Mouse (Mus musculus) cerebellum, adult 8-10 months (tissue): Measurements from ENCODE around the gene Bag3.
"Not testable (repeated sequence)": the region's sequence is repeated elsewhere in the genome, so short reads cannot be mapped to it uniquely, and the experiment has no call there.

ENCODE experiments used
- DNase-seq: peaks from one replicate; pipeline ENCODE4 v3.0.0; 2022

Gene Bag3

DNA sequence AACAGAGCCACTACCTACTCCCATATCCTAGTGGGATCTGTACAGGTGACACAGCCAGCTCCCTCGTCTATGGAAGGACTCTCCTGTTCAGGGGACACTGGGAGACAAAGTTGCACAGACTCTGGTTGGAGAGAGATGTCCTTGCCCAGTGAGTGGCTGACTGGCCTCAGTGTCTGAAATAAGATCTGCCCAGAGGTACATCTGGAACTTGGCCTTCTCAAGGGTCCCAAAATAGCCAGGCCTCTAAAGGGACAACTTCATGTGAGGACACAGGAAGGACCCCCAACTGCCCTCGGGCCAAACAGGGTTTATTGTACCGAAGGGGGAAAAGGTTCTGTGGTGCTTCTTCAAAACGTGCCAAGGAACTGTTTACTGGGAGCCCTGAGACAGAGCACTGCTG, 14.8 kb downstream of the Bag3 start:
- no peak for DNase-seq

- no peak for DNase-seq
Observed at GRCm38 (mm10) chr7:128538769-128539168, 15.4 kb downstream of the Bag3 start.

GRCm38 (mm10) chr7:128540111-128540510, 16.7 kb downstream of the Bag3 start:
- DNase-seq, result no peak

GRCm38 (mm10) chr7:128540734-128541133, 17.3 kb downstream of the Bag3 start:
- no peak for DNase-seq

- no peak for DNase-seq
Observed at GRCm38 (mm10) chr7:128541186-128541585, 17.8 kb downstream of the Bag3 start.

- DNase-seq, result no peak
Observed at GRCm38 (mm10) chr7:128541771-128542170, 18.4 kb downstream of the Bag3 start.

DNA sequence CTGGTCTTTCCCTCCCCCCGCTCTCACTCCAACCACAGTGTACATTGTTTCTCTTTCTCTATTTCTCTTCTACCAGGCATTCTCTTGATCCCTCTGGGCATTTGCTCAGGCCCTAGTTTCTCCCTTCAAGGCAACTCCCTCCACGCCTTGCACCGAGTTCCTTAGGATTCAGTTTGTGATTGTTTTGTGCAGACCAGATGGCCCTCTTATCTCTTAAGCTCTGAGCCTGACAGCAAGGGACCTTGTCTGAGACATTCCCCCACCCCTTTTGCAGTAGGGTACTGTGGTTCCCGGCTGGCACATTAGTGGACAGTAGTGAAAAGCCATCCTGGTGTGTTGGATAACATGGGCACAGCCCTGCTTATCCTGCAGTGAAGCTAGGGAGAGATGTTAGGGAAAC, 19.1 kb downstream of the Bag3 start:
- DNase-seq, result no peak

GRCm38 (mm10) chr7:128543148-128543855, 19.9 kb downstream of the Bag3 start:
- DNase-seq, result no peak

DNA sequence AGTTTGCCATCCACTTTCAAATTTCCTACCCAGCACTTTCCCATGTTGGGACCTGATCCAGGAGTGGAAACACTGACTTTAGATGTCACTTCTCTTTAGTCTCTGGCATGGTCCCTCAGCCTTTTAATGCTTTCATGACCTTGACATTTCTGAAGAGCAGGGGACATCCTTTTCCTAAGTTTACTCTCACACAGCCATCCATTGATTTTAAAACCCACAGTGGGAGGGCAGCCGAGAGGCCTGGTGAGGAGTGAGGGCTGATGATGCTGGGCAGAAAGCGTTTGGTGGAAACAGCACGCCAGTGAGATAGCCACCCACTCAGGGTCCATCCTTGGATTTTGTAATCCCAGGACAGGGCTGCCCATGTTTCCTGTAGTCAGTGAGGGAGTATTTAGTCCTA, 20.5 kb downstream of the Bag3 start:
- no peak for DNase-seq

DNA sequence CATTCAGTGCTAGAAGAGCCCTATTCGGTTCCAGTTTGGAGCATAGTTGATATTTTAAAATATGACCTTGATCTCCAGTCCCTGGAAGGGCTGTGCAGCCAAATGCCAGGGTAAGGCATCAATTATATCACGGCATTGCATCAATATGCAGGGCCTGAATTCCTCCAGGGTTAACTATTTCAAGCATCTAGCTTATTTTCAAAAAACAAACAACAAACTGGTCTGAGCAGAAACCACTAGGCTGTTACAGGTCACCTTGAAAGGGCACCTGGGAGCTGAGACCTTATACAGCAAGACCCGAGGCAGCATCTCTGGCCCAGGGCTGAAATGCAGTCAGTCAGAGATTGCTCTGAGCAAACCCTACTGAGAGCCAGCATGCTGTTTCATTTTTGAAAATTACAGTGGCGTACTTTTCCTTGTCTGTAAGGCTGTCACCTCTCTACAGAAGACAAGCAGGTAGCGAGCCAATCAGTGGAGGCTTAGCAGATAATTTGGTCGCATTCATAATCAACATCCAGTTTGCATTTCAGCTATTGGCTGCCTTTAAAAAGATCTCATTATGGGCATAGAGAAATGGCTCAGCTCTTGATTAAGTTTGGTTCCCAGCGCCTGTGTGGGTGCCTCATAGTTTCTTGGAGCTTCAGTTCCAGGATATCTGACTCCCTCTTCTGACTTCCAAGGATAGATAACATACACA, 21.3 kb downstream of the Bag3 start:
- no peak for DNase-seq

DNA sequence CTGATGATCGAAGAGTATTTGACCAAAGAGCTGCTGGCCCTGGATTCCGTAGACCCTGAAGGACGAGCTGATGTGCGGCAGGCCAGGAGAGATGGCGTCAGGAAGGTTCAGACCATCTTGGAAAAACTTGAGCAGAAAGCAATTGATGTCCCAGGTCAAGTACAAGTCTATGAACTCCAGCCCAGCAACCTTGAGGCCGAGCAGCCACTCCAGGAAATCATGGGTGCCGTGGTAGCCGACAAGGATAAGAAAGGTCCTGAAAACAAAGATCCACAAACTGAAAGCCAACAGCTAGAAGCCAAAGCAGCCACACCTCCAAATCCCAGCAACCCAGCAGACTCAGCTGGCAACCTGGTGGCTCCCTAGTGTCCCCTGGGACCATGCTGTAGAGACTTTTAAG, 22.6 kb downstream of the Bag3 start:
- DNase-seq, result no peak

DNA sequence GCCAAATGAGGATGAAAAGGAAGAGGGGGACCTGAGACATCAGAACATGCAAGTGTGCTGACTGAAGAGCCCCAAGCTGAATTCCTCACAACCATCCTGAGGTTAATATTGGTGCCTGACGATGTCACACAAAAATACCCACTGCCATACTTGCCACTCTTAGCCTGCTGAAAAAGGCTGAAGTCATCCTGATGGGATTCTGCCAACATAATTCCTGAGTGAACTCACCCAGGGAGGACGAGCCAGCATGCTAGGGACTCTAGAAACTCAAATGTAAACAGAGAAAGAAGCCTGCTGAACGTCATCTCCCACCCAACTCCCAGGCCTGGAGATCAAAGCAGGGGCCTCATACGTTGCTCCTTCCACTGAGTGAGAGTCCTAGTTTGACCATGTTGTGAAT, 25.7 kb downstream of the Bag3 start:
- no peak for DNase-seq

DNA sequence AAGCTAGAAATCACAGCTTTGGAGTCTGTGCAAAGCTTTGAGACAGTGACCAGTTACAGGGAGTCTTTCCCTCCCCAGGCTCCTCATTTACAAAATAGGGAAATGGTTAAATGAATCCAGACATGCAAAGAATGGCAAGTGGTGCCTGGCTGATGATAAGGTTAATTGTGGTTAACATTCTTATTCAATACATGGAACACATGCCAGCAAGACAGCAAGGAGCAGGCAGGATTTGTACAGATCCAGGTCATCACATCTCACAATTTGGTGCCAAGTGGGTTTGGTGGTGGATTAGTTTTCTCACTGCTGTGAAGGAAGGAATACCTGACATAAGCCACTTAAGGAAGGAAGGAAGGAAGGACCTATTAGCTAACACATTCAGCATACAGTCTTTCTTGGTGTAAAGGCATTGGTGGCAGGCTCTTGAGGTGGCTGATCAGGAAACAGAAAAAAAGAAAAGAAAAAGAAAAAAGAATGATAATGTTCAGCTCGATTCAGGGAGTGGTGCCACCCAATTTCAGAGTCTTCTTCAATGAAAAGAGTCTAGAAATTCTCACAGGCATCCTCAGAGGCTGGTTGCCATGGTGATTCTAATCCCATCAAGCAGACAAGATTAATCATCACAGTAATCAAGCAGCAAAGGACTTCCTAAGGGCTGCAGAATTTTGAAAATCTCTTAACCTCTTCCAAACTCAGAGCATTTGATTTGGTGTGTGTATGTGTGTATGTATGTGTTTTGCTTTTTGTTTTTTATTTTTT, 27.1 kb downstream of the Bag3 start:
- no peak for DNase-seq

DNA sequence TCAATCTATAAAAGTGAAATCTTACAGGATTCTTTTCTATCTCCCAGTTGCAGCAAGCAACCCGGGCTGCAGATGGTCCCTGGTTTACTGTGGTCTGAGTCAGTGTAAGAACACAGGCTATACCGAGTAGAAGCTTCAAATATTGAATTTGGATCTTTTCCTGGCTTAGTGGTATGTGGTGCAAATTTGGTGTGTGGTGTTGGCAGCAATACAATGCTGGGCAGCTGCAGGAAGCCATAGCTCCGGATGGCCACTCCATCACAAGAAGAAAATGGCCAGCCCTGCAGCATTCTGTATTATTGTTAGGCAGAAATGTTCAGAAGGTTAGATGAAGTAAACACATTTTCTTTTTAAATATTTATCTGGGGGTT, 27.7 kb downstream of the Bag3 start:
- DNase-seq, result no peak

DNA sequence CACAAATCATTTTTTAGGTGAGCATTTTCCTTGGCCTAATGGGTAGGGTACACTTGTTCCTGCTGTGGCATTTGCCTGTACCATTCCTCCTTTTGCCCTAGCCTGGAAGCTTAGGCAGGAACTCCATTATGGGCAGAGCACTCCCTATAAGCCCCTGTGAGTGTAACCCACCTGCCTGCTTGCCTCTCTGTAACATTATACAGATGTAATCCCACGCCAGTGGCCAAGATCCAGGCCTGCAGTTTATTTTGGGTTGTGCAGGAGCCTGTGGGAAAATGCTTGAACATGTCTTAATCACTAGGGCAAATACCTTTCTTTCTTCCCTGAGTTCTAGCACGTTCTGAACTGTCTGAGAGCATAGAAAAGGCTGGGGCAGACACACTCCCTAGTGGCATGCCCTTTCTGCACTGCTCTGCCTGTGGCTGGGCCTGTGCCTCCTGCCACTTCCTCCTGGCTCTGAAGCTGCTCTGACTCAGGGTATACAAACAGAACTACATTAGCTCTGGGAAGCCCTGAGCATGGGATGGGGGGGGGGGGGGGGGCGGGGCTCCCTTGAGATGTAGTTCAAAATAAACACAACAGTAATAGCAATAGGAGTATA, 29.8 kb downstream of the Bag3 start:
- no peak for DNase-seq

DNA sequence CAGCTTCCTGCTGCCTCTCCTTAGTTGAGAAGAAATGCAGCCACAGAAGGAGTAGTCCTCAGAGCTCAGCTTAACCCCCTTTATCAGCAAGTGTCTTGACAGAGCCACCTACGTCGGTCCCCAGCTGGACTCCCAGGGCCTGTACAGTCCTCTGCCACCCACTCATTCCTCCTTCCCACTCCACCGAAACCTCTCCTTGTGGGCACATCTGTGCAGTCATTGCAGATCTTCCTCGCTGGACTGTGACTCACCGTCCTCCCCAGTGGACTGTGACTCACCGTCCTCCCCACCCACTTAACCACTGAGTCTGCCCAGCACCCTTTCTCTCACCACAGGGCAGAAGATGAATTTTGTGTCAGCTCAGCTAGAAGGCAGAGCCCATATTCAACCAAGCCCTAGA, 31.1 kb downstream of the Bag3 start:
- no peak for DNase-seq

- no peak for DNase-seq
Observed at GRCm38 (mm10) chr7:128555141-128555750, 31.8 kb downstream of the Bag3 start.

GRCm38 (mm10) chr7:128556923-128557430, 33.6 kb downstream of the Bag3 start:
- DNase-seq, result no peak

DNA sequence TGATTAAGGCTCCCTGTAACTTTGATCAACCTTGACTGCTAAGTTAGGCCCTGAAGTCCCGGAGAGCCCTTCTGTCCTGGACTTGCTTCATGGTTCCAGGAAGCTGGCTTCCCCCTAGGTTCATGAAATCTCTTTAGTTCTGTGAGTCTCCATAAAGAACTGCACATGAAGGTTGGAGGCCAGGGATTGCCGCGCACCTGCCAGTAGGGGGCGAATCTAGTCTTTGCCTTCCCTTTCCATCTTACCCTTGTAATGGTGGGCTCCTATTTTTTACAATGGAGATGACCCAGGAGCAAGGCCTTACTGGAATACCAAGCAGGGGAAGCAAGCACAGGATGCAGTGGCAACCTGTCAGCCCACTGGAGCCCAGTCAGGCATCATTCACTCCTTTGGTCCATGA, 40.0 kb downstream of the Bag3 start:
- no peak for DNase-seq

DNA sequence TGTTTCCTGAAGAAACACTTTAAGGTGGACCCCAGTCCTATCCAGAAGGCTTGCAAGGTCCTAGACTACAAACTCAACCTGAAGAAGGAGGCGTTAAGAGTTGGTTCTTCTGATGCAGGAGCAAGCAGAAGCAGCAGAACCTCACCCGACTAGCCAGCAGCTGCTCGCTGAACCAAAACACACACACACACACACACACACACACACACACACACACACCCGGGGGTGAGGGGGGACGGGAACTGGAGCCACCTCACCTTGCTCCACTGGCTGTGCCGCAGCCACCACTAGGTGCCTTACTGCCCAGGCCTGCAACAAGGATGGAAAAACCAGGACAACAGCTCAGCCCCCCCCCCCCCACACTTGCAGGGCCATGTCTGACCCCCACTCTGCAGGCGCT, 42.9 kb downstream of the Bag3 start:
- no peak for DNase-seq

GRCm38 (mm10) chr7:128567561-128568244, 44.3 kb downstream of the Bag3 start:
- peak; percentile 64 for DNase-seq

DNA sequence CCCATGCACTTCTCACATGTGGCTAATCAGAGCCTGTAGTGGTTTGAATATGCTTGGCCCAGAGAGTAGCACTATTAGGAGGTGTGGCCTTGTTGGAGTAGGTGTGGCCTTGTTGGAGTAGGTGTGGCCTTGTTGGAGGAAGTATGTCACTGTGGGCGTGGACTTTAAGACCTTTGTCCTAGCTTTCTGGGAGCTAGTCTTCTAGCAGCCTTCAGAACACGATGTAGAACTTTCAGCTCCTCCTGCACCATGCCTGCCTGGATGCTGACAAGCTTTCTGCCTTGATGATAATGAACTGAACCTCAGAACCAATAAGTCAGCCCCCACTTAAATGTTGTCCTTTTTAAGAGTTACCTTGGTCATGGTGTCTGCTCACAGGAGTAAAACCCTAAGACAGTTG, 46.0 kb downstream of the Bag3 start:
- DNase-seq, result not testable (repeated sequence)
